Mouse (Mus musculus) heart, adult 9 months (tissue): ENCODE data around the gene P2ry13.

Source experiments
- DNase-seq, 2 experiments: peaks; one replicate each; pipeline ENCODE4 v3.0.0; 2022; ENCODE audit warnings: low spot score in 2 of 2

The P2ry13 gene

DNA sequence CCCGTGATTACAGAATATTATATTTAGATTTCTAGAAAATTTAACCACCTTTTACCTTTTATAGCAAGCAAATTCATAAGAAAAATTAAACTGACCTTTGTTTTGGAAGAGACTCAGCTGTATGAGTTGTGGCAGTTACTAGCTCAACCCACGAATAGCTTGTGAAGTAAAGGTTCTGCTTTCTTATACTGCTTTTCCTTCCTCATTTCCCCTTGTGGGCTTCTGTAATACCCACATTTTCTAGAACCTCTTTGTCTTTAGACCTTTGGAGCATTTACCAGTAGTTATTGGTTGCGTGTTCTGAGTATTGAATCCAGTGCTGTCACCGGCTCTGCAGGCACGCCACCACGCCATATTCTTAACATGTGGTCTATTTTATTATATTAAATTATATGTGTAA is at the start of gene P2ry13:
Gene P2ry13, minus strand, starts transcription at position 156 of the 400 bp plus-strand sequence.
- no peak for DNase-seq

DNA sequence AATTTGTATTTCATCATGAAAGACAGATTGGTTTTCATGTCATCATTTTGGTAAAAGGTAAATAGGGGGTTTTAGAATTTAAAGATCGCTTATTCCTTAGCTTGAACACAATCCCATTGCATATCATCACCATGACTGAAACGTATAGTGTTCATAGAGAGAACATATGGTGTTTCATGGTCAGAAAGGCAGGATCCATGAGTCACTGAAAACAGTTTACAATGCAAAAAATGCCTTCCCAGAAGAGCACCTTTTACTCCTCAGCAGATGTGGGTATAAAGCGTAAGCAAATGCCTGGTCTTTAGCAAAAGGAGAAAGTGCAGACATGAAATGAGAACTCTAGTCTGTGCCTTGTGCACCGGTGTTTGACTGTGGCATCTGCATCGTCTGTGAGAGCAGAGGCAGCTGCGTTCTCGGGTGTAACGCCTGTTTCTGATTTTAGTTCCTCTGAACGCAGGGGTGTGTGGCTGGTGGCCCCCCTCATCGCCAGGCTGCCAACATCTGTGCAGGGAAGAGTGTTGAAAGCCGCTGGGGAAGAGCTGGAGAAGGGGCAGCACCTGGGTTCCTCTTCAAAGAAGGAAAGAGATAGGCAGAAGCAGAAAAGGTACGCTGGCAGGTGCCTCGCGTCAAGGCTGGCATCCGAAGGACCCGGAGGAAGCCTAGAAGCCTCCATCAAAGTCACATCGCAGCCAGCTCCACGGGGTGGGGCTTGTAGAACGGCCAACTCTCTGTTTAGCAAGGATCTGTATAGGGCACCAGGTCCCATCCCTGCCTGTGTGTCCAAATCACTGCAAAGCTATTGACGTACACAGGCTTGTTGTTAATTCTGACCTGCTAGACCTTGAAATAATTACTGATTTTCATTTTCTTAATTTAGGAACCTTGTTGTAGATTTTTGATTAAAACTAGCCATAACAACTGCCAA is 47.3 kb upstream of the P2ry13 start:
- DNase-seq, result no peak

DNA sequence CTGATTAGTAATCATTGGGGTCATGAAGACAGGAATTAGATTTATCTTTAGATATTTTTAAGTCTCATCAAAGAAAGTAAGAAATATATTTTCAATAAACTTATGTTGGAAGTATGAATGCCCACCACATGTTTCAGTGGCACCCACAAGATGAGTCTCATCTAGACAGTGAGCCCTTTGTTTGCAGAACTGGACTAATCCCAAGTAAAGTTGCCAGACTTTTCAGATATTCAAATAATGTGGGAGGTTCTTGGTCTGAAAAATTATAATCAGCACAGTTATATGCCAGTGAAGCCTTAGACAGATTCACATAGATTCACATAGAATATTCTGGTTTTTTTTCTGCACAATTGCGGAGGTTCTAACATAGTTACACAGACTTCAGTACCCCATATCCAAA is 39.8 kb upstream of the P2ry13 start:
- DNase-seq, result no peak

DNA sequence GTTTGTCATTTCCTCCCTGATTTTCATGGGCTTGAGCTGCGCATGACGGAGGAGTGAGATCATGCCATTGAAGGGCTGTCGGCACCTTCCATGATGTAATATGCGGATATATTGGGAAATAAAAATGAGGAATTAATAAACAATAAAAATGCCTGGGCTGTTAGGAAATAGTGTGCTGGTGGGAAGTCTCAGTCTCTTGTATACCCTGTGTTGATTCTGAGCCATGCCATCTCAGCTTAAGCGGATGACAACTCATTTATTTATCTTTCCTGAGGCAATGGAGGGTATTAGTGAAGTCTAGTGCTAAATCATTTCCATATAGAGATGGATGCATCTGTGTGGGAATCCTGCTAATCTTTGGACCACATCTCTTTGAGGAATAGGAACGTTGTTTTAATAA is 37.3 kb upstream of the P2ry13 start:
- DNase-seq, result no peak

DNA sequence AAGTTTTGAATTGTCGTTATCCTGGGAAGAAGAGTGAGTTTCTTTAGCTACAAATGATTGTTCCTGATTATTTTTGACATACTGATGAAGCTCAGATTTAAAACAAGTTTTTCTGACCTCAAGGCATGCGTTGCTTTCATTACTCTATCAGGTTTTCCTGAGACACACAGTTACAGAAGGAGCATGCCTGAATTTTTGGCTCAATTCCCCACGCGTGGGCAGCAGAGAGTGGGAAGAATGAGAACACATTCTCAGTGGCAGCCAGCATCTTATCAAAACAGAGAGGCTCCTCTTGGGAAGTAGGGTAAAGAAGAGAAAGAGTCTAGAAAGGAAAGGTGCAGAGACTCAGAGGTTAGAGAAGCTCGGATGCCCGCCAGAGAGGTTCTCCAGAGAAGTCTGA is 32.7 kb upstream of the P2ry13 start:
- DNase-seq, result no peak

DNA sequence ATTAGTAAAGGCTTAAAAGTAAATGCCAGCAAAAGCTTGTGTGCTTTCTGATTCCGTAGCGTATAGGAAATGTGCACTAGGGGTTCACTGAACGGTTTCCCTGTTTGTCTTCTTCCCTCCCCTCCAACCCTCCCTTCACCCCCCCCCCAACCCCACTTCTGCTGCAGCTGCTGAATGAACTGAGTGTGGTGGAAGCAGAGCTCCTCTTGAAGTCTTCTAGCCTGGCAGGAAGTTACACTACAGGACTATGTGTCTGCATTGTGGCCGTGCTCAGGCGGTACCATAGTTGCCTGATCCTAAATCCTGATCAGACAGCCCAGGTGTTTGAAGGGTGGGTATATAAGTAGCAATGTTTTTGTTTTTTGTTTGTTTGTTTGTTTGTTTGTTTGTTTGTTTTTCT is 24.2 kb upstream of the P2ry13 start:
- DNase-seq, result no peak

DNA sequence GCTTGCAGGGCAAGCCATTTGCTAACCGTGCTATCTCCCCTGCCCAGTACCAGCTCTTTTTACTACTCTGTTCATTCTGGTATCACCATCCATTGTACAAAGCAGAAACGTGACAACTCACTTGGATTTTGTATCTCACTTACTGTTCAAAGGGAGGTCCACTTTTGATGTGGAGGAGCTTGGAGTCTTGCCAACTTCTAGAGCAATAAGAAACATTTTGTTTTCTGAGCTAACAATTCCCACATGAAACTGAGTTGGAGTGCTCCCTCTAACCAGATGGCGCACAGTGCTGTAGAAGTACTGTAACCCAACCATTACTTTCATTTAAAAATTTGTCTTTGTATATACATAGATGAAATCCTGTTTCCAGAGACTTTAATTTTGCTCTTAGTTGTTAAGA is 20.2 kb upstream of the P2ry13 start:
- no peak for DNase-seq

DNA sequence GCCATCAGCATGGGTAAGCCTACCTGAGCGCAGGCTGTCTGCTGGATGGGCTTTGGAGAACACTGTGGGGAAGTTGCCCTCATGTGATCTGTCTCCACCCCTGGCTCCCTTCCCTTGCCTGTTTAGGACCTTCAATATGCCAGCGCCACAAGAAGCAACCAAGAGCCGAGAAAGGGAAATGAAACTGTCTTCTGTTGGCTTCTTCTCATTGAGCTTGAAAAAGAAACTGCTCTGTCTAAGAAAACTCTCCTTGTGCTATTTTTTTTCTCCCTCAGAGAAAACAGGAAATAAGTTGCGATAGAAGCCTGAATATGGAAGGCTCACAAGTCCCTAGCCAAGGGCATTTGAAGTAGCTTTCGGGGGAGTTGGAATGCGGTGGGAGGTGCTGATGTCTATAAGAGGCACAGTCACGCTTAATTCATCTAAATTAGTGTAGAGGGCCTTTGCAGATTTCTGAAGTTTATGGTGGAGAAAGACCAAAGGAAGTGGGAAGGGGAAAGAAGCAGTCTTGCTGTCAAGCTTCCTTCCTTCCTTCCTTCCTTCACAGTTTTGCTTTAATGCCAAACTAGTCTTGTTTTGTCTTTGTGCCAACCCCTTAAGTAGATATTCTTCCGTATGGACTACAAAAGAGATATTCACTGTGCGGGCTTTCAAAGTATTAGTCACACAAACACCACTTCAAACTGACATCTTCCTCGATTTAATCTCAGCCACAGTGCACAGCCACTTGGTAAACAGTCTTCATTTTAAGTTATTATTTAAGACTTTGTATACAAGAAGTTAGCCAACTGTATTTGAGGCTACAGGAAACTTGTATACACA is 18.3 kb upstream of the P2ry13 start:
- DNase-seq, result peak; percentile 60 to 79

DNA sequence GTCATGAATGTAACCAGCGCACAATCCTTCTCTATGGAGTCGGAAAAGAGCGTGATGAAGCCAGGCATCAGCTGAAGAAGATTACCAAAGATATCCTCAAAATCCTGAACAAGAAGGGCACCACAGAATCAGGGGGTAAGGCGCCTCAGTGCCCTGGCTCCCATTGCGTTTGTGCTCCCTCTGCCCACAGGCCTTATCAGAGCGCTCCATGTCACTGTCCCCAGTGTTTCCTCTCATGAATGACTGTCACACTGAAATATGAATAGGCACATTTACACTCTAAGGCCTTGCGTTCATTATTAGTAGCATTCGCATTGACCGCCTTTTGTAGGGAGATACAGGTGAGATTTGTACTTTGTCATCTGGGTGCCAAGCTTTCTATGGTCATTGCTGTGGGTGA is 17.0 kb upstream of the P2ry13 start:
- DNase-seq, result no peak

DNA sequence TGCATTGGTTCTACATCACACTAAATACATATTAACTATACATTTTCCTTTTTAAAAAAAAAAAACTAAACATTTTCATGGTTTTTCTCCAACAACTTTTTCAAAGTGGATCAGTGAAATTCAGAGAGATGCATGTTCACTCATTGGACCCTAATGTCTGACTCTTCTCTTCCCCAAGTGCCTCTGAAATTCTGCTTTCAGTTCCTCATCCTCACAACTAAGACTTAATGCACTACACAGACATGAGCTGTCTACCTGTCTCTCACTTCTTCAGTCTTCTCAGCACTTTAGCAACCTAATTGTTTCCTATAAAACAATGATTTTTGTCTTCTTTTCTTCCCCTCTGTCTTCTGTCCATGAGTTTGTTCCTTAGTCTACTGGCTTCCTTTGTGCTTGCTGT is 14.7 kb upstream of the P2ry13 start:
- DNase-seq, result no peak

DNA sequence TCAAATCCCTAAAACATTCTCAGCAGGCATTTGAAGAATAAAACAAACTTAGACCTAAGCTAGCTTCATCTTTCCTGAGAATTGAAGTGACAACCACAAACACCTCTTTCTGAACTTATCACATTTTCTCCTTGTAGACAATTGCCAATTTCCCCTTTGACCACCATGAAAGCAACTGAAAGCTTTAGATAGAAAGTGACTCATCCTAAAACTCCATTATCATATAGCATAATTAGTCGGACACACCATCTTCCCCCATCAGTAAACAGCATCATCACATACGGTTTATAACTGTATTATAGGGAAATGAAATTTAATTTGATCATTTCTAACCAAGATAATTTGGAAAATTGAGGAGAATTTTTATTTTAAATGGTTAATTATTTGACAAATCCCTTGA is 11.6 kb upstream of the P2ry13 start:
- no peak for DNase-seq

DNA sequence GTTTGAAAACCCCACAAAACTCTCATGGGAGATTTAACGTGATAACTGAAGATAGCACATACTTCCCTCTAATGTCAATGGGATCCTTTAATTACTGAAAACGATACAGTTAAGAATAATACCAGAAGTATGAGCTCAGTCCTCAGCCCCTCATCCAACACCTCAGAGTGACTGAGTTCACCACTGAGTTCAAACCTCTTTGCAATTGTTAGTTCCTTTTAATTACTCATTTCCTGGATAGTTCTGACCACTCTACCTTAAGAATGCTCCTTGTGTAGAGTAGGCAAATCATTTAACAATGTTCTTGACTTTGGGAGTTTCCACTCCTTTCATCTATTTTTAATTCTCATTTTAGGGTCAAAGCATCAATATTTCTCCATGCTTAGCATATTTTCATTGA is 8.6 kb upstream of the P2ry13 start:
- no peak for DNase-seq

DNA sequence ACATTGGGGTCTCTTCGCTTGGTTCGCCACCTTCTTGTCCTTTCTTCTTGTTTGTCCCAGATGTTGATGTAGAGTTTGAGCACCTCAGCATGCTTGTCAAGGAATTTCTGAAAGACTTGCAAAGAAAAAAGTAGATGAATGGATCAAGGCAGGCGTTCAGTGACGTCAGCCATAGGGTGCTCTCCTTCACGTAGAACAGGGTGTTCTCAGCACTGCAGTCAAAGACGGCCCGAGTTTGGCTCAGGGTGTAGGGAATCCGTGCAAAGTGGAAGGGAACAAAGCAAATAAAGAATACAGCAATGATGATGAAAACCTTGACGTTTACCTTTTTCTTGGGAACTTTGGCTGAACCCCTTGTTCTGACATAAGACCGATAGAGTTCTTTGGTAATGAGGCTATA is 6.5 kb upstream of the P2ry13 start:
- DNase-seq, result no peak

DNA sequence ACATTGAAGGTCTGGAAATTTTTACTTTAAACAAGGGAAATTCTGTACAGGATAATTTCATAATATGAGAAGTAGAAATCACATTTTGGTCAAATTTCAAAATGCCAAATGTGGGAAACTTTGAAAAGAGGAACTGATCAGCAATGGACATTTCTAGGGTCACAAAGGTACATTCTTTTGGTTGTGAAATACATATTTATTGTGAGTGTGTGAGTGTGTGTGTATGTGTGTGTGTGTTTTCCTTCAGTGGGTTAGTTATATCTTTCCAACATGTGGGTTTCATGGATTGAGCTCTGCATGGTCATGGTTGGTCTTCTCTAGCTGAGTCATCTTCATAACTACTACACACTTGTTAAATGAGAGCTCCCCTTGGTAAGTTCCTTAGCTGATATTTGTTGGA is 1.7 kb upstream of the P2ry13 start:
- DNase-seq, result no peak

DNA sequence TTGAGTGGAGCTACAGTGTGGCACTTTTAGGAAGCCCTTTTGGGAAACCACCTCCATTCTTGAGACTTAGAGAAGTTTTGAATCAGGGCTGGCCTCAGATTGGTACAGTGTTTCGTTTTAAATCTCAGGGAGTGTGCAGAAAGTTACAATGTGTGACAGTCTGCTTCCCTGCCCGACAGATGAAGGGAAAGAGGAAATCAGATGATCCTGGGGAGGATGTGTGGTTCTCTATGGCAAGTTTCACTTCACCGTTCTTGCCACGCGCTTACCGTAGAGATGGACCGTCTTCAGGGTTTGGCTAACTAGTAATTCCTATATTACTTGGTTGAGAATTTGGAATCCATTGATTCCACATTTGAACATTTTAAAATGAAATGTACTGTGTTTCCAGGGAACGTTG is 1.1 kb upstream of the P2ry13 start:
- peak in 1 of 2 experiments; percentile 47 for DNase-seq

DNA sequence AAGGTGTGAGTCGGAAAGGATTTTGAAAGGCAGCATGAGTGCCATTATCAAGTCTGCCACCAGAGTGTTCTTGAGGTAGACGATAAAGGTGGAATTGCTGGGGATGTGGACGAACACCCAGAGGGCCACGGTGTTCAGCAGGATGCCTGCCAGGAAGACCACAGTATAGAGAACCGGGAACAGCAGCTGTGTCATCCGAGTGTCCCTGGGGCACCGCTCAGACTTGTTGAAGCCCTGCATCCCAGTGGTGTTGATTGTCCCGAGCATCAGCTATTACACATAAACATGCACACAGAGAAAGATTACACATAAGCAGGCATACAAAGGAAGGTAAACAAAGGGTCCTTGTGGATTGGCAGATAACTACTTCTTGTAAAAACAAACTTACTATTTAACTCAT is 593 bp downstream of the P2ry13 start:
- no peak for DNase-seq

DNA sequence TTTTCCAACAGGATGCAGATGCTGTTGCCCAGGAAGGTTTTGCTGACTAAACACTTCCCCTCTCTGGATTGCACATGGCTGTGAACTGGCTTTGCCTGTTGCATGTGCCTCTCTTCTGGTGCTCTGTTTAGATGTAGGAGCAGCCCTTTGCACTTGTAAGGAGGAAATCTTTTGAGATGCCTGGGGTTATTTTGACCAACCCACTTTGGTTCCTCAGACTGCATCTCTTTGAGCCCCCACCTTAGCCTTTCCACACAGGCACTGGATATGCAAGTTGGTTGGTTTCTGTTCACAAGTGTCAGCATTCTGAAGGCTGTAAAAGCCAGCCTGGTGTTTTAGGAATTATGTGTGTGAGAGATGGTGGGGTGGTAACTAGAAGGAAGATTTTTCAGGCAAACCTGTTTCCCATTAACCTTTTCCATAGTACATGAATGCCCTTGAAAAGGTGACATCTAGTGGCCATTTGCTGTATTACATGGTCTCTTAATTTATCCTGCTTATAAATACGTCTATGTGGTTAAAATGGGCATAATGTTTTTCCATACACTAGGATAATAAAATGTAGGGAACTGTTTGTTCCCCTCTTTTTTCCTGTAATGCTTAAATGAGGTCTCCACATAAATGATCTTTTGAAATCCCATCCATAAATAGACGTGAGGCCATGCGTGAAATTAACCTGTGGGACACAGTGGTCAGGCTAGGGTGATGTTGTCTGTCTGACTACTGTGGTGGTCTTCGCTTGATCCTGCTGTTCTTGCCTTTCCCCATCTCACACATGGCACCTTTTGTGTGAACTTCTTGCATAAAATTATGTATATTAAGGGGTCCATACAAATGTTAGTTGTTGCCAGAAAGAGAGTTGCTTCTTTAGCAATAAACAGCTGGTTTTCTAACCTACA is 1.8 kb downstream of the P2ry13 start:
- peak in 1 of 2 experiments; percentile 59 for DNase-seq

DNA sequence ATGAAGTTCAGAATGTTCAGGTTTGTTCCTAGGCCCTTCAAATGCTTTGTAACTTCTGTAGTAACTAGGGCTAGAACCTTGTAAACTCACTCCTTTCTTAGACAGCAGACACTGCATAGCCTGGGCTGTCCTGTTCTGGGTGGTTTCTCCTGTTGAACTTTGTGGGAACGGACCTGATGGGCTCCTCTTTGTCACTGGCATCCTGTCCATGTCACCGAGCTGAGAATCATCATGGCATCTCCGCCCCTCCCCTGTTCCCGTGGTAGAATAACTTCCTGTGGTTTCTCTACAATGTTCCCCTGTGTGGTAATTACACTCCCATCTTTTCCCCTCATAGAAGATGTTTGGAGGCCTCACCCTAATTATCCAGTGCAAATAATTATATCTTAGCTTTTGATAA is 4.7 kb downstream of the P2ry13 start:
- DNase-seq, result no peak

DNA sequence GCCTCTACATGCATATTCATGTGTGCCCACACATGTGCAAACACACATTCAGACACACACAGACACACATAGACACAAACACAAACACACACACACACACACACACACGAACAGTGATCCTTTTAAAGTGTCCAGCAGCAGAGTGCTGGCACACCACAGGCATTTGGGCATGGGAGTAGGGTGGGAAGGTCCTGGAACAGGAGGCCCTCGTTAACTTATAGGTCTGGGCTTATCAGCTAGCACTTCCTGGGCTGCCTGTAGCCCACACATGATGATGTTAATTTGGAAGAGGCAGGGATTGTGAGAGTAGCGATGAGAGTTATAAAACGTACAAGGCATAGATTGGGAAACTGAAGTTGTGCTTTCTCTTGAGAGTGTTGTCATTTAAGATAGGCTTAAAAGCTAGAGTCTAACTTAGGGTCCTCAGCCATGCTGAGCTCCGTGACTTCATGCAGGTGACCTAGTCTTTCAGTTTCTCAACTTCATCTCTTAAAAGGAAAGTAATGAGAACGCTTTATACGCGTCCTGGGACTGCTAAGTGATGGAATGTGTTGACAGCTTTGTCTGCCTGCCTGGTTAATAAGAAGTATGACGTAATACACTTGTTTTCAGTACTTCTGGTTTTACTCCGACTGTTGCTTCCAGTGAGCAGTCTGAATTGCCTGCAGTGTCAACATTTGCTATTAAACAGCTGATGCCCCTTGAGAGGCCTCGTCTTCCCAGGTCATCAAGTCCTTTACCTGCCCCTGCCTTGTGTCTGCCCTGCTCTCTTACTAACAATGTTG is 5.8 kb downstream of the P2ry13 start:
- DNase-seq, result no peak

DNA sequence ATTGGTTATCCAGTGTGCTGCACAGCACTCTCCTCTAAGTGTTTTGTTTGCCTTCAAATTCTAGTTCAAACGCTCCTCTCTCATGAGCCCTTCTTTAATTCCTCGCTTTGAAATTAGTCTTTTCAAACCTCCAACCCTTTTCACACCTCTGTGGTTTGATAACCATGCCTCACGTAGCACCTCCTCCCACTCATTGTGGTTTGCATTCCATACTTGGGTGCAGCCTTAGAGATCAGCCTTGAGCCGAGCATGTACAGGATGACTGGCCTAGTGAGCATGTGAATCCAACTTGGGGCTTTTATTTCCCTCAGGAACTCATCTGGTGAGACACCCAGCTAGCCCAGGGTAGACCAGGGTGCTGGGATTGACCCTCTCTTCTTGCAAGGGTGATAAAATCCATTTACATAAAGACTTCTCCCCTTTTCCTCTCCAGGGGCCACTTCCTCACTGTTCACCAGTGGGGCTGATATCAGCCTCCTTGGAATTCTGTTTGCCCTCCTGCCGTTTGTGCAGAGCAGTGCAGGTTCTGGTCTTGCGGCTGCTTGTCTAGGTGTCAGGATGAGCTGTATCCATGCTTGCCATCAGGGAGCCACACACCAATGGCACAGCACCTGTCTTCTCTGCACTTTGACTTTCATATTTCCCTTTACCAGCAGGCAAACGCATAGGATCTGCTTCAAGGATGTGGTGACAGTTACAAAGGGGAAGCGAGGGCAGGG is 6.7 kb downstream of the P2ry13 start:
- DNase-seq, result no peak
